Mouse (Mus musculus): ENCODE results near the gene Lif.

Gene Lif

DNA sequence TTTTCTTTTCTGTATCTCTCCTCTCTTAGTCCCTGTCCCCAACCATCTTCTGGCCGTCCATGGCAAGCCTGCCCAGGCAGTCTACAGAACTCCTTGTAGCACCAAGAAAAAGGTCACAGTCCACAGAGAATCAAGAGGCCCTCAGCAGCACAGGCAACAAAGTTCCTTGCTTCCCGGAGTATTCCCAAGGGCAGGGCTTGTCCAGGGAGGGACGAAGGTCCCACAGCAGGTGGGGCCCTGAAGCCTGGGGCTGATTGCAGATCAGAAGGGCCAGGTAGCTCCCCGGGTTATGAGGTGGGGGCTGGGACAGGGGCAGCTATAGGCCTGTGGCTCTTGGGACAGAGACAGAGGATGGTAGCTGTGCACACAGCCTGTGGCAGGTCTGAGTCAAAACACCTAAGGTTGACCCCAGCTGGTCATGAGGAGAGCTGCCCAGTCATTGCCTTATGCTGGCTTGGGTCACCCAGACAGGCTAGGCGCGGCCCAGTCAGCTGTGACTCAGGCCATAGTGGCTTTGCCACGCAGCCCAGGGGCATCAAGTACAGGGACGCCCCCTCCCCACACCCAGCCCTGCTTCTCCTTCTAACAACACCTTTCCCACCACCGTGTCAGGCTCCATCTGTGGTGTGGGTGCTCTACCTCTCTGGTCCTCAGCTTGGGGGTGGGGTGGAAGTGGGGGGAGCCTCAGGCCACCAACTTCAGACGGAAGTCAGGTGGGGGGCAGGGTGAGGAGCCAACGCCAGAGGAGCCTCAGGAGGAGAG, at the start of gene Lif:
Gene Lif (plus strand): TSS at position 712 of the 762 bp plus-strand sequence.
- no peak for DNase-seq (ENCODE audit: low spot score)

DNA sequence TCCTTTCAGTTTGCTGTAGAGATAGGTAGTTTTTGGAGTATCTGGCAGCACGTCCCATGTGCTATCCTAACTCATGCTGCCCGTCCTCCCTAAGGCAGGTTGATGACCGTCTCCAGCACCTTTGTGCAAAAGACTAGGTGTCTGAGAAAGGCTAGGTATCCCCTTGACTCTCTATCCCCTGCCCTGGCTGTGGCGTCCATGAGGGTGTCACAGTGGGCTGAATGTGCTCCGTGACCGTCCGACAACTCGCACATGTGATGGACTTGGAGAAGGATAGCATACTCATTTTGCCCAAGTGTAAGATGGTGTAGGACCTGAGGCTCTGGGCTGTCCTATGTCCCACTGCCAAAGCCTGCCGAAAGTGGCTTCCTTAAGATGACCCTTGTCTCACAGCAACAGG, 49.7 kb upstream of the Lif start:
- DNase-seq (ENCODE audit: low spot score), result no peak

DNA sequence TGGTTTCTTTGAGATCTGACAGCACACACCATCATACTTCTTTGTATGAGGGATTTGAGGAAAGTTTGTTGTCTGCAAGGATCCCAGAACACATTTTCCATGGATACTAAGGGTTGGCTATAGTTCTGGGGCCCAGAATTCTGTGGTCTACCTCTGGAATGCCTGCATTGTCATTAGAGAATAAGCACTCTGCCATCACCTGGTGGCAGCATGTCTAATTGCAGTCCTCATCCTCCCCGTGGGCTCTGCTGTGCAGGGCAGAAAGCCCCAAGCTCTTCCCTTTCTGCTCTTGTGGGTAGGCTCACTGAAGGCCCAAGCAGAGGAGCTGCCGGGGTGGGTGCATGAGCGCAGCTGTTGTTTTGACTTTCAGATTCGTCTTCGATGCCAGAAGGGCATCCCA, 47.8 kb upstream of the Lif start:
- no peak for DNase-seq (ENCODE audit: low spot score)

DNA sequence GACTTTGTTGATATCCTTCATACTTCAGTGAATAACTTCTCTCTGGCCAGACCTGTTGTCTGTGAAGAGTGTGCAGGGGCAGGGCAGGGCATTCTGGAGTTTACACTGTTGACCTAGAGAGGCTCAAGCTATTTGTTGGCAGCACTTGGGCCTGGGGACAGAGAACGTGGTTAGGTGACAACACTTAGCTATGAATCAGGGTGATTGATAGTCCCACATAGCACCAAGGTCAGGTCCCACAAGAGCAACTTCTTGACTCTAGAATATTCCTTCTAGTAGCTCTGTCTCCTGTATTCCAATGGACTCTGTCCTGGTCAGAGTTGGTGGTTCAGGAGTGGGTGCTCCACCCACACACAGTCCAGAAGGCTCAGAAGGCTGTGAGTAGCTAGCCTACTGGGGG, 46.6 kb upstream of the Lif start:
- DNase-seq (ENCODE audit: low spot score), result no peak

DNA sequence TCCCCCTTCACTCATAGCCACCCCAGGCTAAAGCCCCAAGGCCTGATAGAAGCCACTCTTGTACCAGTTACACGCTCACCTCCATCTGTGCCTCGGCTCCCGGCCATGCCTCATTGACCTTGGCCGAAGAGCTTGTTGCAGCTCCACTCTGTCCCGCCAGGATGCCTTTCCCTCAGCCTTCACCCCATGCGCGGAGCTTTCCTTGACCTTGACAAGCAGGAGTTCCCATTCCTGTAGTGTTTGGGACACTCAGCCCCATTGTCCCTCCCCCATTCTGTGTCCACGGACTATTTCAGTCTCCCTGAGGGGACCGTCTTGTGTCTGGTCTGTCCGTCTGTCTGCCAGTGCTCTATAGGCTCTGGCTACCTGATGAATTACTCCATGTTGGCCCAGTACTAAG, 44.2 kb upstream of the Lif start:
- no peak for DNase-seq (ENCODE audit: low spot score)

DNA sequence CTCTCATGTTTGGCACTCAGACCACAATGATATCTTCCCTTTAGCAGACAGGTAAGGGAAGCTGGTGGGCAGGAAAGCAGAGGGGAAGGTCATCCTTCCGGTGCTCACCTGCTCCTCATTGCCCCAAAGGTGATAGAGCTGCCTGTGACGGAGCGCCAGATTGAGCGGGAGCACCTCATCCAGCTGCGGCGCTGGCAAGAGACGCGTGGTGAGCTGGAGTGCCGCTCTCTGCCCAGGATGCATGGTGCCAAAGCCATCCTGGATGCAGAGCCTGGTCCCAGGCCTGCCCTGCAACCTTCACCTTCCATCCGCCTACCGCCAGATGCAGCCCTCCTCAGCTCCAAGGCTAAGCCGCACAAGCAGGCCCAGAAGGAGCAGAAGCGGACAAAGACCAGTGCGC, 42.8 kb upstream of the Lif start:
- DNase-seq (ENCODE audit: low spot score), result no peak

DNA sequence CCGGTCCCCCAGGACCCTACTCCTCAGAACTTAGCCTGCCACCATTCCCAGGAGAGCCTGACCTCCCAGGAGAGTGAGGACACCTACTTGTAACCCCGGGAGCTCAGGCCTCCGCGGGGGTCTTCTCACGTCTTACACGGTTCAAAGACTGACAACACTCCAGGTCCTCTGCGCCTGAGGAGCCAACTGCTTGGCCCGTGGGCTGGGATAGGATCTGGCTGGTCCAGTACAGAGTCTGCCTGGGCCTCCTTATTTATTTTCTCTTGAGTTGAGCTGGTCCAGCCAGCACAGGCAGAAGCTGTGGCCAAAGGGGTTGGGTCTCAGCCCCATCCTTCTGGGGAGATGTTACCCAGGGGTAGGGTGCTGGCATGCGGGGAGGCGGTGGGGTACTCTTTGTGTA, 42.3 kb upstream of the Lif start:
- DNase-seq (ENCODE audit: low spot score), result no peak

DNA sequence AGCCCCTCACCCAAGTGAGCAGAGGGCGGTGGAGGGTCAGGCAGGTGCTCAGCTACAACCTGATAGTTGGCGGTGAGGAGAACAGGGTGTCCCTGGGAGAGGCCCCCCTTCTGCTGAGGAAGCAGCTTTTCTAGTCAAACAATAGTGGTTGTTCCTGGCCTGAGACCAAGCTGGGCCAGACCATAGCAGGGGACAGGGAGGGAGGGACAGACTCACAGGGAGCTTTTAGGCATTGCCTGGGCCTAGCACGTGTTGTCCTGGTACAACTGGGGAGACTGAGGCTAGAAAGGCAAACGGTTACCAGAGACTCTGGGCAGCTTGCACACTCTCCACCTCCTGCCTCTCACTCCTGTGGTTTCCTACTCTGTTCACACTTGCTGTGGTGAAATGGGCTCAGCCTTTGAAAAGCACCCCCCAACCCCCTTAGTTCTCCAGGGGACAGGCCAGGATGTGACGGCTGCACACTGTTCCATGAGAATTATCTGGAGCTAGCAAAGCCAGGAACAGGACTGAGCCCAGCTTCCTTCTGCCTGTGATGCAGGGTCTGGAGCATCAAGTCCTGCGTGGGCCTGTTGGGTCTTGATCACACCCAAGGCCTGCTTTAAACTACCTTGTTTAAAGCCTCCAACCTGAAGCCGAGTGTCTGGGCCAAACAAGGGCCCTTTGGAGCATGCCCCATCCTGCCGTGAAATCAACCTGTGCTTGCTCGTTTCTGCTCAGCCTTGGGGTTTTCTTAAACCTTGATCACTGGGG, 40.9 kb upstream of the Lif start:
- DNase-seq (ENCODE audit: low spot score), result peak; percentile 36

DNA sequence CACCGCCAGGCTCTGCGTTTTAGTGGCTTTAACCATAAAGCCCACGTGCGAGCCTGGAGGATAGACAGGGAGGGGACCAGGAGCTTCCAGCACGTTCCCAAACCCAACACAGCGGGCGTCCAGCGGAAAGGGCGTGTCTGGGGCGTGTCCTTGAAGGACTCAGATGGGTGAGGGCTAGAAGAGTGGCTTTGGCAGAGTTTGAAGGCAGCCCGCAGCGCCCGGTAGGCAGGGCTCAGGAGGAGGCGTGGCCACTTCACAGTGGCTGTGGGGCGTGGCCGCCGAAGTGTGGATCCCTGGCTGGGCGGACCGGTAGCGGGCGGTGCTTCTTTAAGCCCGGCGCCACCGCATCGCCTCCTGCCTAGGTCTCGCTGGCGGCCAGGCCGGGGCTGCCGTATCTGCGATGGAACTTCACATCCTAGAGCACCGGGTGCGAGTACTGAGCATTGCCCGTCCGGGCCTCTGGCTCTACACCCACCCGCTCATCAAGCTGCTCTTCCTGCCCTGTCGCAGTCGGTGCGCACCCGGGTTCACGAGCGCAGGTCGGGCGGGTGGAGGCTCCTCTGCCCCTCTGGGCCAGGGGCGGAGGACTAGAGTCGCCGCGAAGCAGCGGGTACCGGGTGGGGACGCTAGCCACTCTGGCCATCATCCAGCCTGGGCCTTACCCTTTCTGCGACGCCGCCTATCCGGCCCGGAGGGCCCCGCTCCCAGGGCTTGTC, 39.3 kb upstream of the Lif start, which contains the start of gene Castor1:
Gene Castor1 (plus strand): TSS at position 312 of the 716 bp plus-strand sequence.
- DNase-seq (ENCODE audit: low spot score), result peak; percentile 69

DNA sequence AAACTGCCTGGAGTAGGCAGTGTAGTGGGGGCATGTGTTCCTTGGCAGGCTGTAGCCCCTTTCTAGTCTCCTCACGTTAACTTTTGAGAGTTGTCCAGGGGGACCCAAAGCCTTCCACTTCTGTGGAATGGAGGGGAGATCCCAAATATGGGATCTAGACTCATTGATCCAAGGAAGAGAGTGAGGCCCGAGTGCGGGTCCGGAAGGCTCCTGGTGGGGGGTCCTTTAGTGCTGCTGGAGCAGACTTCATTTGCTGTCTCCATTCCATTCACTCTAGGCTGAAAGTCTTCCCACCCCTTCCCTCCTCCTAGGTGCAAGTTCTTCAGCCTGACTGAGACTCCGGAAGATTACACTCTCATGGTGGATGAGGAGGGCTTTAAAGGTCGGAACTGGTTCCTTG, 38.7 kb upstream of the Lif start:
- DNase-seq (ENCODE audit: low spot score), result no peak

DNA sequence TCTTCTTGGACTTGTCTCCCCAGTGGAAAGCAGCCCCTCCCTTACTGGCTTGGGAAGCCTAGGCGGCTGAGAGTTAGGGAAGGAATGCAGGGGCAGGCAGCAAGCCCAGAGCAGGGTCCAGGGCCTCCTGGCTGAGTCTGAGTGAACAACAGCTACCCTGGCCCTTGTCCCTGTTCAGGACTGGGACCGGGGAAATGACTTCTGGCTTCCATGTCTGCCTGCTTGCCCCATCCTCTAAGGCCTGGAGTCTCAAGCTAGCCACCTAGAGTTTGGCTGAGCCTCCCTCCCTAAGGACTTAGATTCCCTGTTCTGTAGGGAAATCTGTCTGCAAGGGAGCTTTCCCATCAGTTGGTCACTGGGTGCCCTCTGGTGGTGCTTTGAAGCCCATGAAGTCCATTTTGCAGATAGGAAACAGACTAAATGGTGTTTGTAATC, 38.0 kb upstream of the Lif start:
- DNase-seq (ENCODE audit: low spot score), result peak; percentile 49

DNA sequence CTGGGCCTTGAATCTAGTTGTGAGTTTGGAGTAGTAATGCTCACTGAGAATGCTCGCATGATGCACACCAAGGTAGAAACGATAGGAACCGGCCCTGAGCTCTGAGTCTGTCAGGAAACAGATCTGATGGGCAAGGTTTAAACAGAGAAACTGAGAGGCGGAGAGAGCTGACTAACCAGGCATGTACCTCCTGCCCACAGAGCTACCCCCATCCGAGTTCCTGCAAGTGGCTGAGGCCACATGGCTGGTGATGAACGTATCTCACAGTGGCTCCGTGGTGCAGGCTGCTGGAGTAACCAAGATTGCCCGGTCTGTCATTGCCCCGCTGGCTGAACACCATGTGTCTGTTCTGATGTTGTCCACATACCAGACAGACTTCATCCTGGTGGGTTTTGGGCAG, 37.4 kb upstream of the Lif start:
- DNase-seq (ENCODE audit: low spot score), result no peak

DNA sequence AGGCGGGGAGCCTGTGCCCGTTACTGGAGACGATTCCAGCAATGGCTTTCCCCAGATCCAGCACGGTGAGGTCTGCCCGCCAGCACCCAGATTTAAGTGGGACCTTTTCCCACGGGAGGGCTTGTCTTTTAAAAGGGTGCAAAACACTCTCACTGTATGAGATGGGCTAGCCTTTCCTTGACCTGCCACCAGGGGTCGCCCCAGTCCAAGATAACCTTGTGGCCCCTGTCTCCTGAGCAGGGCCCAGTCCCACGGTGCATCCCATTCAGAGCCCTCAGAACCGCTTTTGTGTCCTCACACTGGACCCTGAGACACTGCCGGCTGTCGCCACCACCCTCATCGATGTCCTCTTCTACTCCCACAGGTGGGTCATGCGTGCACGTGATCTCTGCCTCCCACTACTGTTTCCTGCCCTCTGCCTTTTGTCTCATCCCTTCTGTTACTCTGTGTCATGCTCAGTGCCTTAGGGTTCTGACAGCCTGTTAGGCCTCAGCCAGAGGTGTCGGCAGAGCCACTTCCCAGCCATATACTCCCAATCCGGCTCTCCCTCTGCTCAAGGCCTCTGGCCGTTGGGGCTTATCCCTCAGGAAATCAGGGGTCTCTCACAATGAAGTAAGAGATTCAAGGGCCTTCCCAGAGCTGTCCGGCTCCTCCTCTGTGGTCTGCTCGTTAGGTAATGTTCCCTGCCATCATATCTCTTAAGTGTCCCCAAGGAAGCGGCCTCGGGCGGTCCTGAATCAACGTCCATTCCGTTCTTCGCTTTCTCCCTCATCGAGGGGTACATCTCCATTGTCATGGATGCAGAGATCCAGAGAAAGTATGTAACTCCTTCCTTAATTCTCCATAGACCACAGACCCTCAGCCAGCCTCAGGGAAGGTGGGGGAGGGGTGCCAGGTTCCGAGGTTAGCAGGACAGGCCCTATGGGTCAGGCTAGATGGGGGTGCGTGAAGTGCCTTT, 36.6 kb upstream of the Lif start:
- DNase-seq (ENCODE audit: low spot score), result peak; percentile 71

DNA sequence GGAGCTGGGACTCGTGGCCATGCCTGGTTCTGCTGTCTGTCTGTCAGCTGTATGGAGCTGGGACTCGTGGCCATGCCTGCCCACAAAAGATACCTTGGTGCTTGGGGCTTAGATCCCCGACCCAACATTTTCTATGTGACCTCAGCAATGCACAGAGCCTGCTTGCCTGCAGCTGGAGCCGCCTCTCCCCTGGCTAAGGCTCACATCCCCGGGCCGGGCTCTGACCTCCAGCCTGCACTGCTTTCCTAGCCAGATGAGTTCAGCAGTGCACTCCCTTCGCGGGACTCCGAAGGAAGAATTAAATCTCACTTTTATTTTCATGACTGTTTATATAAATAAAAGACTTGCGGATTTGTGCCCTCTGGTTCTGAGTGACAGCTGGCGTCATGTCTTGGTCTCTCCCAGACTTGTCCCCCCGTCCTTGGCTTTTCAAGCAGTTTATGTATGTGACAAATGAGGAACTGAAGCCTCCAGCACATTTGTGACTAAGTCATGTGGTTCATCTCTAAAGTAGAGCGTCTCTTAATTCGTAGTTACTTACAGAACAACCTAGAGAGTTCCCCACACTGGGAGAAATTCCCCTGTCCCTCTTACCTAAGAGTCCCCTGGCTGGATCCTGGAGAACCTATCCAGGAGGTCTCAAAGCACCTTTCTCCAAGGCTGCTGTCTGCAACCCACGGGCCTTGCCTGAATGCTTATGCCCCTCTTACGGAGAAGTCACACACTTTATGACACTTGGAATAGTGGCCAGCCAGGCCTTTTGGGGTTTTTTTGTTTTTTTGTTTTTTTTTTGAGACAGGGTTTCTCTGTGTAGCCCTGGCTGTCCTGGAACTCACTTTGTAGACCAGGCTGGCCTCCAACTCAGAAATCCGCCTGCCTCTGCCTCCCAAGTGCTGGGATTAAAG, 35.1 kb upstream of the Lif start:
- no peak for DNase-seq (ENCODE audit: low spot score)

DNA sequence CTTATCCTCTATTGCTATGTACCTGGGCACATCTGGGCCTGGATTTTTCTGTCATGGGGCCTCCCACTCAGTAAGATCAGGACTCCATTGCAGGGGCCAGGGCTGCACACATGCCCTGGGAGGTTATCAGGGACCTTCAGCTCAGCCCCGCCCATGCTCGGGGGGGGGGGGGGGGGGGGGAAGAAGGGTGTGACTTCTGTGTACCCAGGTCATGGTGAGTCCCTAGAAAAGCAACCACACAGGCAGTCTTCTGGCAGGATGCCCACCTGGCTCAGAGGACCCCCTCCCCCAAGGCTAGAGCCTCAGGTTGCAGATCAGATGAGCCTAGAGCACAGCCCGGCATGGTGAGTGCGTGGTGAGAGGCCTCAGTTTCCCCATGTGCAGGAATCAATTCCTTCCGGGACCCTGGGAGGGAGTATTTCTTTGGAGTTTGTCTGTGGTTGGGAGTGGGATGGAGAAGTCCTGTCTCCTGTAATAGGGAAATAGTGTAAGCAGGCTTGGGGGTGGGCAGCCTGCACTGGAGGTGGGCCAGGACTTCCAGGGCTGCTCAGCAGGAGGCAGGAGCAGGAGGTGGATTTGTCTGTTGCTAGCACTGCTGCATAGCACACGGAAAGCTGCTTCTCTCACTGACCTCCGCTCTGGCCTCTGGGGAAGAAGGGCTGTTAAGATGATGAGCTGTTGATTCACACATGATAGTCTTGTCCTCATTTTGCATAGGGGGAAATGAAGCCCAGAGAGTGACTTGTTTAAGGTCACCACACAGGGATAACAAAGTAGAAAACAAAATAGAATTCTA, 33.8 kb upstream of the Lif start:
- DNase-seq (ENCODE audit: low spot score), result no peak

DNA sequence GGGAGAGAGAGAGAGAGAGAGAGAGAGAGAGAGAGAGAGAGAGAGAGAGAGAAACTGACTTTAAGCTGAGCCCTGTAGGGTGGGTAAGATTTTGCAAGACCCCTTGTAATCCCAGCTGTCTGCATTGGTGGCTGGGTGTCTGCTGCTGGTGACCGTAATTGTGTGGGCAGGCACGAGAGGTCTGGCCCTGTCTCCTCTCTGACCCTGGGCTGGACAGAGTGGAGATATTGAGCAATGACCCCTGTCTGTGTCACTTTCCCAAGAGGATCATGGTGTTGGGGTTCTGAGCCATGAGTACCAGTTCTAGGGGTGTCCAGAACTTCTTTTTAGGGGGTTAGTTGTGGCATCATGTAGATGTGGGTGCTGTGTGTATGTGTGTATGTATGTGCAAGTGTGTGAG, 33.1 kb upstream of the Lif start:
- DNase-seq (ENCODE audit: low spot score), result no peak

DNA sequence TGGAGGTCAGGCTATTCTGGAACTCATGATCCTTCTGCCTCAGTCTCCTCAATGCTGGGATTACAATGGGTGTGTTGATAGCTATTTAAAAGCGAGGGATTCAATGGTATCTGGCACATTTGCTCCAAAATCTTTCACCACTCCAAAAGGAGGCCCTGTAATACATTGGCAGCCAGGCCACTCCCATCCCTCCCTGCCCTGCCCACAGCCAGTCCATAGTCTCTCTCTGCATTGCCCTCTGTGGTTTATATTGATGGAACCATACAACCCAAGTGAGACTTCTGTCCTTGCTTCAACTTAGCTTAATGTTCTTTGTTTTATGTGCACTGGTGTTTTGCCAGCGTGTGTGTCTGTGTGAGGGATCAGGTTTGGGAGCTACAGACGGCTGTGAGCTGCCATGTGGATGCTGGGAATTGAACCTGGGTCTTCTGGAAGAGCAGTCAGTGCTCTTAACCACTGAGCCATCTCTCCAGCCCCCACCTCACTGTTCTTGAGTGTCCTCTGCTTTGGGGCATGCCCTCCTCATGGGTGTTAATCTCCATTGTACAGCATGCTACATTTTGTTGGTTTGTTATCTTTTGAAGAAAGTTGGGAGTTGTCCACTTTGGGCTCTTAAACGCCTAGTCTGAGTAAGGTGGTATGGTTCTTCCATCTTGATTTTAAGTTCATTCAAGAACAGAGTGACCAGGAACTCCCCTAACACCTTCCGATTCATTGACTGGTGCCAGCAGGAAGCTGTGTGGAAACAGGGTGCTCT, 30.6 kb upstream of the Lif start:
- no peak for DNase-seq (ENCODE audit: low spot score)

DNA sequence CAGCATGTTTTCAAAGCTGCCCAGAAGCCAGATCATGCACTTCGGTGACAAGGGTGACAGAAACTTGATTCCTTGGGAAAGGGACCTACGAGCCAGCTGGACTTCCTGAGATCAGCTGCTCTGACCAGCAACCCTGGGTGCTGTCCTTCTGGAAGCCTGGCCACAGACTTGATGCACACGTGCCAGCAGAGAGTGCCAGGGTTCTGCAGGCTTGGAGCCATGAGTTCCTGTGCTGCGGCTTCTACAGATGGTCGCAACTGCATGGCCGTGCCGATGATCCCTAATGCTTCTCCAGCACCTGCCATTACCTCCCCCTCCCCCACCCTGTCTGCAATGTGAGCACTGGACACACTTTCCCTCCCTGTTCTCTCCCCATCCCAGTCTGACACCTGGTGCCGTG, 28.9 kb upstream of the Lif start:
- no peak for DNase-seq (ENCODE audit: low spot score)

DNA sequence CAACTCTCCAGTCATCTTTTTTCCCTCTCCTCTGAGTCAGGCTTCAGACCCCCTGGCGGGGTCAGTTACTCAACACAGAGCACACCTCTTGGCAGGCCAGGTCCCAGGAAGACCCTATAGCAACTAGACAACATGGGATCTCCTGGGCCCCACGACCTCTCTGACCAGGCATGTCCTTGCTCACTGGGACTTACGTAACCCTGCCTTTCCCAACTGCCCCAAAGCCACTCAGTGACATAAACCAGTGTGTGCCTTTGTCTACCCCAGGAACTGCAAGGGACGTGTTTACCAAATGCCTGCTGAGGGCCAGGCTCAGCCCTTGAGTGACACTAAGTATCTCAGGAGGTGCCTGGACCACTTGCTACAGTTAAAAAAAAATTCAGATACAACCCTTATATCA, 27.5 kb upstream of the Lif start:
- no peak for DNase-seq (ENCODE audit: low spot score)

Data from ovary, postnatal 14 days (tissue).